Mouse (Mus musculus) adrenal gland, postnatal 36 days (tissue): Measurements from ENCODE around the gene Mga. TPM values are rescaled to one million over a fixed set of nuclear protein-coding genes. Genes with fewer than 3 reads are reported as not detected.

Experiments
- microRNA-seq: library from miRNA; unstranded; fragments of <30 nt; microRNA quantifications from one replicate; pipeline ENCODE4 v1.2.0, GENCODE M21; 2021
- total RNA-seq, 2 experiments: library from RNA; stranded (reverse); gene quantifications; 2 replicates each; pipeline ENCODE4 v1.2.3; 2021

Gene Mga
- total RNA-seq, 2 experiments from 2014 or later = 46.7 to 47.5 TPM

Small RNA genes within 50 kb of the gene (microRNA-seq; reads per million reads assigned to microRNA genes)
- 0.75 reads per million for gene Mir7665

Other genes starting within 250 kb of the Mga start
- 10 to 100 TPM; 42.1 to 44.6 TPM for gene Ndufaf1, start 234.4 kb upstream of the Mga start, total RNA-seq
- gene Rtf1, start 222.2 kb upstream of the Mga start, total RNA-seq = 10 to 100 TPM; 25.3 to 26.5 TPM
- 1 to 10 TPM; 3.0 to 3.2 TPM for gene Itpka, start 154.9 kb upstream of the Mga start, total RNA-seq
- gene Ltk, start 136.8 kb upstream of the Mga start, total RNA-seq = under 1 TPM; 0.79 to 0.86 TPM
- gene Rpap1, start 109.7 kb upstream of the Mga start, total RNA-seq = 10 to 100 TPM; 13.4 to 17.8 TPM
- gene Tyro3, start 99.5 kb upstream of the Mga start, total RNA-seq = 1 to 10 TPM; 3.5 to 4.7 TPM
- gene Mapkbp1, start 75.5 kb downstream of the Mga start, total RNA-seq = 10 to 100 TPM; 14.7 to 14.8 TPM
- gene Jmjd7, start 130.3 kb downstream of the Mga start, total RNA-seq = 1 to 10 TPM; 7.1 to 9.1 TPM
- gene Gm28042, start 130.3 kb downstream of the Mga start, total RNA-seq = under 1 TPM; 0.72 to 0.89 TPM
- gene Pla2g4b, start 136.2 kb downstream of the Mga start, total RNA-seq = 1 to 10 TPM; 1.9 to 2.3 TPM